Mouse (Mus musculus): ENCODE measurements around the gene Rxfp1. TPM values are rescaled to one million over a fixed set of nuclear protein-coding genes. Genes with fewer than 3 reads are reported as not detected.

The Rxfp1 gene
- 9.6 and 11.3 TPM in 2 replicates for polyA plus RNA-seq (2014; fragmentation: Nextera tagmentation; extraction: Ambion mirVana)

DNA sequence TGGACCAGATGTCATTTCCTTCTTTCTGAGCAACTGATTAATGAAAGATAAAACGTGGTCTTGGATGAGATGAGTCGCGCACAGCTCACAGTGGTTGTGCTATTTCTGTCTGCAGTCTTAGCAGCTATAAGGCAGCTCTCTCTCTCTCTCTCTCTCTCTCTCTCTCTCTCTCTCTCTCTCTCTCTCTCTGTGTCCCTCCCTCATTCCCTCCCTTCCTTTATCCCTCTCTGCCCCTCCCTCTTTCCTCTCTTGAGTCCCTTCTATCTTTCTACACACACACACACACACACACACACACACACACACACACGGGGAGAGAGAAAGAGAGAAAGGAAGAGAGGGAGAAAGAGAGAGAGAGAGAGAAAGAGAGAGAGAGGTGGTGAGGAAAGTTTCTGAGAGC is at the start of gene Rxfp1:
Rxfp1 (minus strand) TSS at position 101 of the 400 bp plus-strand sequence.
- 29% methylated on average over 4 of the region's 4 CpGs for WGBS
- Histone ChIP-seq H3K27ac (replicated peaks in 1 of 2; ENCODE audit: control insufficient read depth in 1 of 2, insufficient read depth in 1 of 2, low read depth in 2 of 2, low read length in 2 of 2) (no peak within 1 kb of the TSS; a peak in 1 of 4 replicates), H3K27me3 (ENCODE audit: control insufficient read depth, insufficient read depth, low read length) (no peaks in the 10 kb centered on the region), H3K36me3 (ENCODE audit: control insufficient read depth, insufficient read depth, low read length) (no peaks in the 10 kb centered on the region), H3K4me1 (ENCODE audit: control insufficient read depth in 2 of 2, insufficient read depth in 2 of 2, low read length in 2 of 2) (peaks cover 2 to 5% of the 10 kb centered on the region in 2 experiments; a peak in 1 of 4 replicates), H3K4me2 (ENCODE audit: low read length) (peak within 1 kb of the TSS; percentile 42), H3K9me3 (ENCODE audit: control insufficient read depth, low read length) (no peaks in the 10 kb centered on the region), H3K9ac (ENCODE audit: low read length) (peak within 1 kb of the TSS; percentile 56; the same call in 1 of the 2 replicates), H3K4me3 (ENCODE audit: control insufficient read depth in 1 of 2, insufficient read depth in 1 of 2, low read depth in 1 of 2, low read length in 2 of 2) (no peak within 1 kb of the TSS; a peak in 1 of 4 replicates)
- ATAC-seq (ENCODE audit: insufficient number of reproducible peaks, insufficient read depth, low FRiP score, low read depth), result no peak

DNA sequence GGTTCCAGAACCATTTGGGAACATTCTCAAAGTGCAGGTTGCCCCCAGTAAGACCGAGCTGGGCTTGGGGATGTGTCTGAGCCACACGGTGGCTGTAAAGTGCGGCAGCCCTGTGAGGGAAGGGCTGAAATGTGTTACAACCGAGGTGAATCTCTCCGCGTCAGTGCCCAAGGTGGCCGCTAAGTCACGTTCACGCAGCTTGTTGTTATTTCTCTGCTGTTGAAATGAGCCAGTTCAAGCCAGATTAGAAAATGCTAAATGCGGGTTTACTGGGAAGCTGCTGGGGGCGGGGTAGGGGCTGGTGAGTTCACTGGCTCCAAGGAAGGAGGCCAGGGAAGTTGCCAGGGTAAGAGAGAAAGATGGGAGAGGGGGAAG is 46.7 kb upstream of the Rxfp1 start:
- Histone ChIP-seq H3K27ac (replicated peaks in 1 of 2; ENCODE audit: control insufficient read depth in 1 of 2, insufficient read depth in 1 of 2, low read depth in 2 of 2, low read length in 2 of 2) (peak overlapping the region; percentile 72 to 79), H3K9ac (ENCODE audit: low read length) (peak overlapping the region; percentile 56), H3K36me3 (ENCODE audit: control insufficient read depth, insufficient read depth, low read length) (no peaks in the 10 kb centered on the region), H3K4me2 (ENCODE audit: low read length) (peak overlapping the region; percentile 70), H3K27me3 (ENCODE audit: control insufficient read depth, insufficient read depth, low read length) (no peaks in the 10 kb centered on the region), H3K4me1 (ENCODE audit: control insufficient read depth in 2 of 2, insufficient read depth in 2 of 2, low read length in 2 of 2) (peaks cover 3 to 12% of the 10 kb centered on the region in 2 experiments; a peak in 3 of 4 replicates), H3K9me3 (ENCODE audit: control insufficient read depth, low read length) (no peaks in the 10 kb centered on the region), H3K4me3 (ENCODE audit: control insufficient read depth in 1 of 2, insufficient read depth in 1 of 2, low read depth in 1 of 2, low read length in 2 of 2) (peak overlapping the region; percentile 29 to 38)
- WGBS, result 2% methylated on average over 11 of the region's 11 CpGs
- no peak for ATAC-seq (ENCODE audit: insufficient number of reproducible peaks, insufficient read depth, low FRiP score, low read depth)

DNA sequence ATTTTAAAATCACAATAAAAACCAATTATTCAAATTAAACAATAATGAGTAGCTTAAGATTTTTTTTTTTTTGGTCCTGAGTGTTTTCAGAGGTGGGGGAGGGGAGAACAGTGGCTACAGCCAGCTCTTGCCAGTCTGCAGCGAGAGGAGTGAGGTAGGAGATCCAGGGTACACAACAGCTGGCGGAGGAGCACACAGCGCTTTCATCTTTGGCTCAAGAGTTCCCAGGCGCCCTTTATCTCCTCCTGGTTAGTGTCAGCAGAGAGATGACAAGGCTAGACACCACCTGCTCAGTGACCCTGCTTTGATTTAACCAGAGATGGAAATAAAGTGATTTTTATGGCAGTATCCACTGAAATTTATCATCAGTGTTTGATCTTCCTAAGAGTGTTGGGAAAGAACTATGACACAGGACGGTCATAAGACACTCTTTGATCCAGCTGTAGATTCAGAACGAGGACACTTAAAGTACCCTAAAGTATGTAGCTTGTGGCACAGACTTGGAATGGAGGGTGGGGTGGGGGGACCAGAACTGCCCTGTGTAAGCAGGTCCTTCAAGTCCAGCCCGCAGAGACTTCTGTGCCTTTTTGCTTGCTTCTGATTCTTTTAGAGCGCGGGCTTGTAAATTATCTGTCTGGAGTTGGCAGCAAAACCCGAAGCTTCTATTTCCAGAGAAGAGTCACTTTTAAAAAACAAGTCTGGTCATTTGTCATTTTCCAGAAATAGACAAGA is 46.1 kb upstream of the Rxfp1 start:
- no peak; the same call in 1 of the 2 replicates for ATAC-seq (ENCODE audit: insufficient number of reproducible peaks, insufficient read depth, low FRiP score, low read depth)
- Histone ChIP-seq H3K4me3 (ENCODE audit: control insufficient read depth in 1 of 2, insufficient read depth in 1 of 2, low read depth in 1 of 2, low read length in 2 of 2) (peak overlapping the region; percentile 29 to 38), H3K27me3 (ENCODE audit: control insufficient read depth, insufficient read depth, low read length) (no peaks in the 10 kb centered on the region), H3K36me3 (ENCODE audit: control insufficient read depth, insufficient read depth, low read length) (no peaks in the 10 kb centered on the region), H3K4me1 (ENCODE audit: control insufficient read depth in 2 of 2, insufficient read depth in 2 of 2, low read length in 2 of 2) (peaks cover 3 to 12% of the 10 kb centered on the region in 2 experiments; a peak in 3 of 4 replicates), H3K4me2 (ENCODE audit: low read length) (peak overlapping the region; percentile 70), H3K9me3 (ENCODE audit: control insufficient read depth, low read length) (no peaks in the 10 kb centered on the region), H3K27ac (replicated peaks in 1 of 2; ENCODE audit: control insufficient read depth in 1 of 2, insufficient read depth in 1 of 2, low read depth in 2 of 2, low read length in 2 of 2) (peak overlapping the region; percentile 72 to 79), H3K9ac (ENCODE audit: low read length) (peak overlapping the region; percentile 56)
- WGBS, result 13% methylated on average over 10 of the region's 10 CpGs

DNA sequence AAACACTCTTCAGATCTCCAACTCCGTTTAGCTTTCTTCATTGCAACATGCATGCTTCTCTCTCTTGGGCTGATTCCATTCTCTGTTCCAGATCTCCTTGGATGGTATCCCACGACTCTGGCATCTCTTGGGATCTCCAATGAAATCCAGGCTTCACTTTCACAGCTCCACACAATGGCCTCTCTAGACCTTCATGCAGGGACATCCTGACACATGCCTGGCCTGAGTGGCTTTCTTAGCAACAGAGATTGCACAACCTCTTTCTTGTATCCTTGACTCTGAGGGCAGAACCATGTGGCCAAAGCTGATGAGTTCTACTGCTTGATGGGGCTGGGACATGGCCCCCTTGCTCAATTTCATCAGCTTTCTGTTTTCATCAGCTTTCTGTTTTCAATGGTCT is 35.0 kb upstream of the Rxfp1 start:
- Histone ChIP-seq H3K4me2 (ENCODE audit: low read length) (no peak overlapping the region), H3K9me3 (ENCODE audit: control insufficient read depth, low read length) (no peaks in the 10 kb centered on the region), H3K4me1 (ENCODE audit: control insufficient read depth in 2 of 2, insufficient read depth in 2 of 2, low read length in 2 of 2) (no peaks in the 10 kb centered on the region), H3K36me3 (ENCODE audit: control insufficient read depth, insufficient read depth, low read length) (no peaks in the 10 kb centered on the region), H3K4me3 (ENCODE audit: control insufficient read depth in 1 of 2, insufficient read depth in 1 of 2, low read depth in 1 of 2, low read length in 2 of 2) (no peak overlapping the region), H3K9ac (ENCODE audit: low read length) (no peak overlapping the region), H3K27me3 (ENCODE audit: control insufficient read depth, insufficient read depth, low read length) (no peaks in the 10 kb centered on the region), H3K27ac (replicated peaks in 1 of 2; ENCODE audit: control insufficient read depth in 1 of 2, insufficient read depth in 1 of 2, low read depth in 2 of 2, low read length in 2 of 2) (no peak overlapping the region)
- no peak for ATAC-seq (ENCODE audit: insufficient number of reproducible peaks, insufficient read depth, low FRiP score, low read depth)
- 74% methylated on average over 2 of the region's 2 CpGs for WGBS

DNA sequence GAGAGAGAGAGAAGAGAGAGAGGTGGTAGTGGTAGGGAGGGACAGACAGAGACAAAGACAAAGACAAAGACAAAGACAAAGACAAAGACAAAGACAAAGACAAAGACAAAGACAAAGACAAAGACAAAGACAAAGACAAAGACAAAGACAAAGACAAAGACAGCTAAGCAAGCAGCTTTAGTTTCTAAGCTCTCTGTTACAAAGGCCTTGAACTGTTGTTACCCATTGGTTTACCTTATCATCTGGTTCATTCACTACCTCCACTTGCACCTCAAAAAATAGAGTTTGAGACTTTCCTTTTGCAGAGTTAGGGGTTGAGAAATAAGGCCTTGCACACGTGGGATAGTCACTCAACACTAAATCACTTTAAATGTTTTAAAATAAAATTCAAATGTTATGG is 16.1 kb upstream of the Rxfp1 start:
- Histone ChIP-seq H3K36me3 (ENCODE audit: control insufficient read depth, insufficient read depth, low read length) (no peaks in the 10 kb centered on the region), H3K9me3 (ENCODE audit: control insufficient read depth, low read length) (no peaks in the 10 kb centered on the region), H3K4me1 (ENCODE audit: control insufficient read depth in 2 of 2, insufficient read depth in 2 of 2, low read length in 2 of 2) (no peaks in the 10 kb centered on the region), H3K4me2 (ENCODE audit: low read length) (no peak overlapping the region), H3K9ac (ENCODE audit: low read length) (no peak overlapping the region), H3K27me3 (ENCODE audit: control insufficient read depth, insufficient read depth, low read length) (no peaks in the 10 kb centered on the region), H3K4me3 (ENCODE audit: control insufficient read depth in 1 of 2, insufficient read depth in 1 of 2, low read depth in 1 of 2, low read length in 2 of 2) (no peak overlapping the region), H3K27ac (replicated peaks in 1 of 2; ENCODE audit: control insufficient read depth in 1 of 2, insufficient read depth in 1 of 2, low read depth in 2 of 2, low read length in 2 of 2) (no peak overlapping the region)
- 76% methylated on average over 1 of the region's 1 CpGs for WGBS
- no peak for ATAC-seq (ENCODE audit: insufficient number of reproducible peaks, insufficient read depth, low FRiP score, low read depth)

DNA sequence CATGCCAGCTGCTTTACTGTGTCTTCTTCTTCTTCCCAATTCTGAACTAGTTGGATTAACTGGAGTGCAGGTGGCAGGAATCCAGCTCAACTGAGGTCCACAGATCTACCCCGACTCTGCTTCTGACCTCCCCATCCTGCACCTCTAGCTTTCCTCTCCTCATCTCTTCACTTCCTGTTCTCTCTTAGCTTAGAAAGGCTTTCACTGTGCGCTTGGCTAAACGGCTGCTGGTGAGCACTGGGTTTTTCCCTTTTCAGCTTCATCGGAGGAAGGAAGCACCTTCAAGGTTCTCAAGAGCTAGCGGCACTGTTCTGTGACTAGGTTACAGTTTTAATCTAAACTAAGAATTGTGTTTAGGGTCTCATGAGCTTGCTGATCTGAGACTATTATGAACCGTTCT is 8.9 kb upstream of the Rxfp1 start:
- Histone ChIP-seq H3K27ac (replicated peaks in 1 of 2; ENCODE audit: control insufficient read depth in 1 of 2, insufficient read depth in 1 of 2, low read depth in 2 of 2, low read length in 2 of 2) (no peak overlapping the region), H3K9me3 (ENCODE audit: control insufficient read depth, low read length) (no peaks in the 10 kb centered on the region), H3K4me1 (ENCODE audit: control insufficient read depth in 2 of 2, insufficient read depth in 2 of 2, low read length in 2 of 2) (no peaks in the 10 kb centered on the region), H3K4me2 (ENCODE audit: low read length) (no peak overlapping the region), H3K27me3 (ENCODE audit: control insufficient read depth, insufficient read depth, low read length) (no peaks in the 10 kb centered on the region), H3K9ac (ENCODE audit: low read length) (no peak overlapping the region), H3K4me3 (ENCODE audit: control insufficient read depth in 1 of 2, insufficient read depth in 1 of 2, low read depth in 1 of 2, low read length in 2 of 2) (no peak overlapping the region), H3K36me3 (ENCODE audit: control insufficient read depth, insufficient read depth, low read length) (no peaks in the 10 kb centered on the region)
- WGBS, result 87% methylated on average over 6 of the region's 6 CpGs
- ATAC-seq (ENCODE audit: insufficient number of reproducible peaks, insufficient read depth, low FRiP score, low read depth), result no peak

DNA sequence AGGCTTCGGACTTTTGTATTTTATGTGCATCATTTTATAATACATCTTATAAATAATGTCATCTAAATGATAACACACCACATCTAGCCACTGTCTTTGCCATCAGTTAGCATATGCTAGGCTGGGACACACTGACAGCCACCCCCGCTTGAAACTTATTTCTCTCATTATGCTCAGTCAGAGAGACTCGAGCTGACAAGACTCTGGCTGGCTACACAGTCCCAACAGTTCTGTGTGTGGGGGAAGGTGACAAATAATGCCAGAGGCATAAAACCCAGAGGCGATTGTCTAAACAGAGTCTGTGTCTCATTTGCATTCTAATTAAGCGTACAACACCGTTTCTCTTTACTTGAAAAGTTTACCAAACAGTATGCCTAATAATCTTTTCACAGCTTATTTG is 7.4 kb upstream of the Rxfp1 start:
- no peak overlapping the region for H3K27ac ChIP-seq (replicated peaks in 1 of 2; ENCODE audit: control insufficient read depth in 1 of 2, insufficient read depth in 1 of 2, low read depth in 2 of 2, low read length in 2 of 2)
- no peak overlapping the region for H3K4me2 ChIP-seq (ENCODE audit: low read length)
- no peaks in the 10 kb centered on the region for H3K9me3 ChIP-seq (ENCODE audit: control insufficient read depth, low read length)
- H3K9ac ChIP-seq (ENCODE audit: low read length), result no peak overlapping the region
- no peaks in the 10 kb centered on the region for H3K4me1 ChIP-seq (ENCODE audit: control insufficient read depth in 2 of 2, insufficient read depth in 2 of 2, low read length in 2 of 2)
- H3K36me3 ChIP-seq (ENCODE audit: control insufficient read depth, insufficient read depth, low read length), result no peaks in the 10 kb centered on the region
- 78% methylated on average over 6 of the region's 6 CpGs for WGBS
- no peak for ATAC-seq (ENCODE audit: insufficient number of reproducible peaks, insufficient read depth, low FRiP score, low read depth)
- H3K4me3 ChIP-seq (ENCODE audit: control insufficient read depth in 1 of 2, insufficient read depth in 1 of 2, low read depth in 1 of 2, low read length in 2 of 2), result no peak overlapping the region
- no peaks in the 10 kb centered on the region for H3K27me3 ChIP-seq (ENCODE audit: control insufficient read depth, insufficient read depth, low read length)

DNA sequence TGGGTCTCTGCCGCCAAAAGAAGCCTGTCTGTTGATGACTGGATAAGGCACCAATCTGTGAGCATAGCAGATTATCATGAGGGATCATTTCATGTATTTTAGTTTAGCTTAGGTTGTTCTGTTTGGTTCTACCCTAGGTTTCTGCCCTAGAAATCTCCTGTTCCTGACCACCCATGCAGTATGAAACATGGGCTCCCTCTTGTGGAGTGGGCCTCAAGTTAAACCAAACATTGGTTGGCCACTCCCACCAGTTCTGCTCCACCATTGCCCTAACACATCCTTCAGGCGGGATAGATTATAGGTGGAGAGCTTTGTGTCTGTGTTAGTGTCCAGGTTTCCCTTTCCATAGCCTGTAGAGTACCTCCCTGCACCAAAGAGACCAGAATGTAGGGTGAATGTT is 6.7 kb upstream of the Rxfp1 start:
- H3K4me2 ChIP-seq (ENCODE audit: low read length), result no peak overlapping the region
- 84% methylated on average over 2 of the region's 2 CpGs for WGBS
- no peak overlapping the region for H3K9ac ChIP-seq (ENCODE audit: low read length)
- H3K4me3 ChIP-seq (ENCODE audit: control insufficient read depth in 1 of 2, insufficient read depth in 1 of 2, low read depth in 1 of 2, low read length in 2 of 2), result no peak overlapping the region
- H3K27me3 ChIP-seq (ENCODE audit: control insufficient read depth, insufficient read depth, low read length), result no peaks in the 10 kb centered on the region
- H3K9me3 ChIP-seq (ENCODE audit: control insufficient read depth, low read length), result no peaks in the 10 kb centered on the region
- no peak overlapping the region for H3K27ac ChIP-seq (replicated peaks in 1 of 2; ENCODE audit: control insufficient read depth in 1 of 2, insufficient read depth in 1 of 2, low read depth in 2 of 2, low read length in 2 of 2)
- no peaks in the 10 kb centered on the region for H3K36me3 ChIP-seq (ENCODE audit: control insufficient read depth, insufficient read depth, low read length)
- no peaks in the 10 kb centered on the region for H3K4me1 ChIP-seq (ENCODE audit: control insufficient read depth in 2 of 2, insufficient read depth in 2 of 2, low read length in 2 of 2)
- no peak for ATAC-seq (ENCODE audit: insufficient number of reproducible peaks, insufficient read depth, low FRiP score, low read depth)
